Mouse (Mus musculus): ENCODE measurements around the gene Per1.

- no peak for TF ChIP-seq POLR2A (IDR thresholded peaks at IDR 0.05; ENCODE audit: extremely low read depth, insufficient read depth, low read length)
- no peak for TF ChIP-seq CTCF (IDR thresholded peaks at IDR 0.05; ENCODE audit: extremely low read depth, insufficient read depth, low read length)
Observed at GRCm38 (mm10) chr11:69147546-69147945, 52.5 kb downstream of the Per1 start.
